Mouse (Mus musculus): ENCODE data around the gene Slc39a13. TPM values are rescaled to one million over a fixed set of nuclear protein-coding genes. Genes with fewer than 3 reads are reported as not detected.

Slc39a13 gene
- polyA plus RNA-seq, 1 experiment: 28.0 TPM

DNA sequence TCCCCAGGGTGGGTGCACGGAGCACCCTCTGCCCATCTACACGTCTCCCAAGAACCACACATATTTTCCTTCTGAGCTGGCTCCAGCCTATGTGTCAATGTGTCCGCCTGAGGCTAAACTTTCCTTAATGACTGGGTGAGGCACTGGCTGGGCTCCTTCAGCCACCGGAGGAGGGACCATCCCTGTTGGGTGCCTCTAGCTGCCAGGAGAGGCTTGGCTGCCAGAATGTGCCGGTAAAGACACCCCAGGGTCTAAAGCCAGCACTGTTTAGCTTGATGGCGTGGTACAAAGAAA, 1.4 kb downstream of the Slc39a13 start:
- H3K36me3 ChIP-seq (replicated peaks; ENCODE audit: low read length): peaks cover 51% of the 10 kb centered on the region
- H3K9me3 ChIP-seq: no peaks in the 10 kb centered on the region
- no peaks in the 10 kb centered on the region for H3K27me3 ChIP-seq (replicated peaks)
- H3K4me1 ChIP-seq: peaks cover 50% of the 10 kb centered on the region
- TF ChIP-seq FLI1 (IDR thresholded peaks at IDR 0.05; ENCODE audit: low read length) (no peak), GATA1 (IDR thresholded peaks at IDR 0.05; ENCODE audit: borderline replicate concordance, low read length) (no peak)
- peak overlapping the region; percentile 97 for H3K4me3 ChIP-seq (replicated peaks)

DNA sequence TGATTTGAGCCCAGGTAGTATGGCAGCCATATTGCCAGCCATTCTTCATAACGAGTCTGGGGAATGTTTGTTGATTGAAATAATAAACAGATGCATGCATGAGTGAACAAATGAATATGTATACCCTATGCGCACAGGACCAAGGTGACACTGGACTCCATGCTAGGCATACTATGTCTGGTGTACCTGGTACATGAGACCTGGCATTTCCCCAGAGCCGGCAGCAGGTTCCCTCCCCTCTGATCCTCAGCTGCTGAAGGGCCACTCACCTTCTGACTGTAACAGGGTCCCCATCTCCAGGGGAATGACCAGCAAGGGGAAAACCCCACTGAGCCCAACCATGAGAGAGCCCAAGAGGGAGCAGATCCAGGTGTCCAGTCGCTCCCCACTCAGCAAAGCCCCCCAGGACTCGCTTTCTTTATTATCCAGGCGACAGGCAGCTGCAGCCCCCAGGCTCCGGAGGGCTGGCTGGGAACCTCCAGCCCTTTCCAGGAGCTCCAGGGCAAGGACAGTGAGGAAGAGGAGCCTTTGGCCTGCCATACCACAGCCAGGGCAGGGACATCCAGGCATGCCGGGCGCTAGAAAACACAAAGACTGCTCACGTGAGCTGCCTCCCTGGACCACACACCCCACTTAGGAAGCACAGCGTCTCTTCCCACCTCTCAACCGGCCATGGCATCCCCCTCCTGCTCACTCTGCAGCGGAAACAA, 1.9 kb downstream of the Slc39a13 start:
- Histone ChIP-seq H3K4me1 (peaks cover 50% of the 10 kb centered on the region), H3K27me3 (replicated peaks) (no peaks in the 10 kb centered on the region), H3K4me3 (replicated peaks) (peak overlapping the region; percentile 97), H3K9me3 (no peaks in the 10 kb centered on the region), H3K36me3 (replicated peaks; ENCODE audit: low read length) (peaks cover 56% of the 10 kb centered on the region)
- TF ChIP-seq FLI1 (IDR thresholded peaks at IDR 0.05; ENCODE audit: low read length): no peak
- no peak for TF ChIP-seq GATA1 (IDR thresholded peaks at IDR 0.05; ENCODE audit: borderline replicate concordance, low read length)

DNA sequence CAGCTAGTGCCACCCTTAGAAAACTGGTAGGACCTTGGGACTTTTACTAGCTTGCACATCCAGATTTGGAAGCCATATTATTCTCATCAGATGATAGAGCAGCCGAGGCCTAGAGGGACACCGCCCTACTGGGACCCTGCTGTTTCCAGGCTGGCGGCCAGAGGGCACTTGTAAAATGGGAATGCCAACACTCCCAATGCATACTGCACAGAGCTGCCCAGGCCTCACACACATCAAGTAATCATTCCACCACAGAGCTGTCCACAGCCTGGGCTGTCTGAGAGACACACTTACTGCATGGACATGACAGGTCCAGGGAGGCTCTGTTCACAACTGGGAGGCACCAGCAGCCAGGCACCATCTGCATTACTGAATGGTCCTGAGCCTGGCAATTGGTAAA, 3.8 kb downstream of the Slc39a13 start:
- Histone ChIP-seq H3K9me3 (no peaks in the 10 kb centered on the region), H3K27me3 (replicated peaks) (no peaks in the 10 kb centered on the region), H3K4me3 (replicated peaks) (no peak overlapping the region), H3K36me3 (replicated peaks; ENCODE audit: low read length) (peaks cover 75% of the 10 kb centered on the region), H3K4me1 (peaks cover 40% of the 10 kb centered on the region)
- TF ChIP-seq FLI1 (IDR thresholded peaks at IDR 0.05; ENCODE audit: low read length): no peak
- no peak for TF ChIP-seq GATA1 (IDR thresholded peaks at IDR 0.05; ENCODE audit: borderline replicate concordance, low read length)

DNA sequence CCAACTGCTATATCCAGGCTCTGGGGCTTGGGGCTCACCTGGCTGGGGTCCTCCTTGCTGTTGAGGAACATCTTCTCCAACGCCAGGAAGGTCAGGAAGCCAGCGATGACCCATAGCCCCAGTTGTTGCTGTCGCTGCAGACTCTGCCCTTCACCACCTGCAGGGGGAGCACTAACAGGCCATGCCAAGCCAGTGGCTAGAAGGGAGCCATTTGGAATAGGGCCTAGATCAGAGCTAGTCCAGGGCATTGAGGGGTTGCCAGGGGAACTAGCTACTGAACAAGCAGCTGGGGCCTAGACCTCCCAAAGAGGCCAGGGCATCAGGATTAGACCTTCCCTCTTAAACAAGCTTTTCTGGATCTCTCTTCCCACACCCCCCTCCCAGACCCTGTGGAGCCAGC, 4.7 kb downstream of the Slc39a13 start:
- H3K27me3 ChIP-seq (replicated peaks): no peaks in the 10 kb centered on the region
- H3K4me3 ChIP-seq (replicated peaks): no peak overlapping the region
- no peak for TF ChIP-seq FLI1 (IDR thresholded peaks at IDR 0.05; ENCODE audit: low read length)
- TF ChIP-seq GATA1 (IDR thresholded peaks at IDR 0.05; ENCODE audit: borderline replicate concordance, low read length): no peak
- H3K9me3 ChIP-seq: no peaks in the 10 kb centered on the region
- H3K36me3 ChIP-seq (replicated peaks; ENCODE audit: low read length): peaks cover 84% of the 10 kb centered on the region
- peaks cover 39% of the 10 kb centered on the region for H3K4me1 ChIP-seq

DNA sequence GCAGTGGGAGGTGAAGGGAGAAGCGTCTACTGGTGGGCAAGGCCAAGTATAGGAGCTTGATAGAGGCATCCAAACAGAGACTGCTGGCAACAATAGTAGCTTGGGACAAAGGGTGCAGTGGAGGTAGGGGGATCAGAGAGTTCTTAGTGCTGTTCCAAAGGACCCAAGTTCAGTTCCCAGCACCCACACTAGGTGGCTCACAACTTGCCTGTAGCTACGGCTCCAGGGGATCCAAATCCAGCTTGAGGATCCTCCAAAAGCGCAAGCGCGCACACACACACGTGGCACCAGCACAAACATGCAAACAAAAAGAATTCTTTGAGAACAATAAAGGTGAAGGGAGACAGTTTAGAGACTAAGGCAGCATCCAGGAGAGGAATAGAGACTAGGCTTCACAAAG, 6.0 kb downstream of the Slc39a13 start:
- H3K27me3 ChIP-seq (replicated peaks): no peaks in the 10 kb centered on the region
- no peak overlapping the region for H3K4me3 ChIP-seq (replicated peaks)
- no peaks in the 10 kb centered on the region for H3K9me3 ChIP-seq
- peaks cover 34% of the 10 kb centered on the region for H3K4me1 ChIP-seq
- no peak for TF ChIP-seq FLI1 (IDR thresholded peaks at IDR 0.05; ENCODE audit: low read length)
- TF ChIP-seq GATA1 (IDR thresholded peaks at IDR 0.05; ENCODE audit: borderline replicate concordance, low read length): no peak
- peaks cover 96% of the 10 kb centered on the region for H3K36me3 ChIP-seq (replicated peaks; ENCODE audit: low read length)

DNA sequence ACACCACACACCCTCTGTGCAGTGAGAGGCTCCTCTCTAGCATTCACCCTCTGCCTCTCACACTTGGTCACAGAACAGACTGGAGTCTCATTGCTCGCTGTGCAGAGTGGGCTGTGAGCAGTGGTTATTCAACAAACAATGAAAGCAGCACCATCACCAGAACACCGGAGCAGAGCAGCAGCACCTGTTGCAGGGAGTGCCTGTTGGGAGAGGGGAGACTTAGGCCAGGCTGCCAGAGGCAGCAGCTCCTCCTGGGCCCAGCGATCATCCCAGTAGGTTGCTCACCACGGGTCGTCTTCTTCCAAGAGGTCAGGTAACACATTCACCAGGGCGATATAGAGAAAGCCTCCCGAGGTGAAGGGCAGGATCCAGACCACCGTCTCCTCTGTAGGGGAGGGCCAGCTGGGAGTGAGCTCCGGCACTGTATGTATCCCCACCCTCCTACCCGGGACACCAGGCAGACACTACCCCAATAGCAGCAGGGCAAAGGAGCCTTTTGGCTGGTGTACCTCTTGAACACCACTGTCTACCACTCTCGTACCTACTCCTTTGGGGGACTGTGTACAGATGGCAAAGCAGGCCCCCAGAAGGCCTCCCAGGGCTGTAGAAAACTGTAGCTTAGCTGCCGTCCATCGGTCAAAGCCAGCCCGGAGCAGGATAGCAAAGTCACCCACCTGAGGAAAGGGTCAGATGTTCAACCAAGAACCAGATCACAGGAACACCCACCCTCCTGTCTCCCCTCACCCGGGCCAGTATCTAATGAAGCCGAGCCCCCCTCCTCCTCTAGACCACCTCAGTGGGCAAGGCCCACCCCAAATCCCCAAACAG, 7.2 kb downstream of the Slc39a13 start:
- Histone ChIP-seq H3K27me3 (replicated peaks) (no peaks in the 10 kb centered on the region), H3K36me3 (replicated peaks; ENCODE audit: low read length) (peaks cover 96% of the 10 kb centered on the region), H3K4me1 (peaks cover 21% of the 10 kb centered on the region), H3K4me3 (replicated peaks) (no peak overlapping the region), H3K9me3 (no peaks in the 10 kb centered on the region)
- no peak for TF ChIP-seq FLI1 (IDR thresholded peaks at IDR 0.05; ENCODE audit: low read length)

DNA sequence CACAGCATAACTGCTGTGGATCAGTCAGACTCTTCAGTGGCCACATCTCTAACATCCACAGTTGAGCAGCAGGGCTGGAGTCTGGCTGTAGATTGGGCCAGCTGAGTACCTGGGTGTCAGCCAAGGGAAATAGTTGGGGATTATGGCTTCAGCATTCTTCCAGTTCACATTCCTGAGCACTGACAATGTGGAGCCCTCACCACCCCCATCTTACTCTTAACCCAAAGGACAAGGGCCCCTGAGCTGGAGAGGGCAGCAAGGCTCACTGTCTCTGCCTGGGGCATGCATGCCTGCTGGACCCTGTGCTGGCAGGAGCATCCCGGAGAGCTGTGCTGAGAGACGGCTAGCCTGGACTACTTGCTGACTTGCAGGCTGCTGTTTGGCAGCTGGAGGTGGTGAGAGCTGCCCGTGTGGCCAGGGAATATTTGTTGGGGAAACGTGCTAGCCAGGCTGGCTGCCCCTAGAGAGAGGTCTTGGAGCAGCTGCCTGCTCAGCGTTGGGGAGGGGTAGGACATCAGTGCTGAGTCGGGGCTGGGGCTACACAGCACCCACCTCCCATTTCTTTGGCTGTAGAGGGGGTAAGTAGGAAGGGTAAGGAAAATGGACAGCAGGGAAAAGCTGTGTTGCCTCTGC, 8.3 kb downstream of the Slc39a13 start:
- Histone ChIP-seq H3K36me3 (replicated peaks; ENCODE audit: low read length) (peaks cover 100% of the 10 kb centered on the region), H3K9me3 (no peaks in the 10 kb centered on the region), H3K4me3 (replicated peaks) (no peak overlapping the region), H3K27me3 (replicated peaks) (no peaks in the 10 kb centered on the region), H3K4me1 (peaks cover 26% of the 10 kb centered on the region)
- TF ChIP-seq GATA1 (IDR thresholded peaks at IDR 0.05; ENCODE audit: borderline replicate concordance, low read length): no peak
- no peak for TF ChIP-seq FLI1 (IDR thresholded peaks at IDR 0.05; ENCODE audit: low read length)

DNA sequence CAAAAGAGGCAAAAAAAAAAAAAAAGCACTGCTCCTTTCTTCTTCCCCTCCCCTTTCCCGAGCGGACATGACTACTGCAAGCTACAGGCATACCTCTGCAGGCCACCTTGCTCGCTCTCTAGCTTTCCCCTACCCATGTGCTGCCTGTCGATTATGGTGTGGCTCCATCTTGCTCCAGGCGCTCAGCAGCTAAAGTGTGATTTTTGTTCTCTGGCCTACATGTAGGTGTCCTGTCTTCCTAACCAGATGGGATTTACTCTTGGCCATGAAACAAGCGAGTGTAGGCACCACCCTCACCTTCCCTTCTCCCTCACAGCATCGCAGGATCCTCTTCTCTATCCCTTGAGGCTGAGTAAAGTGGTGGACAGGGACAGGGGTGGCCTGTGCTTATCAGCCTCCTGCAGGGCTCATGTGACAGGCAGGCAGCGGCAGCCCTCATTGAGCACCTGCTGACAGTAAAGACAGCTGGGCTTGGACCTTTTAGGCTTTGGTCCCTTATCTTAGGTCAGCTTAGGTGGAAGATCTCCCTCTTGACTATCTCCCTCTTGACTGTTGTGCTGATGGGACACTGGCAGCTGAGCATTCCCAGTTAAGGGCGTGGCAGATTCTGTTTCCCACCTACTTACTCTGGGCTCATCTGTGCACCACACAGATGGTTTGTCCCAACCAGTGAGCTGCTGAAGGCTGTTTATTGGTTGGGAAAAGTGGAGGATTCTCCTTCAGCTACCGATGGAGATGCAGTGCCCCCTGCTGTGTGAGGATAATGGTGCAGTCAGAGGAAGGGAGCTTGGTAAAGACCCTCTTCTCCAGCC, 9.5 kb downstream of the Slc39a13 start:
- no peaks in the 10 kb centered on the region for H3K9me3 ChIP-seq
- H3K4me1 ChIP-seq: peaks cover 31% of the 10 kb centered on the region
- no peaks in the 10 kb centered on the region for H3K27me3 ChIP-seq (replicated peaks)
- H3K36me3 ChIP-seq (replicated peaks; ENCODE audit: low read length): peaks cover 100% of the 10 kb centered on the region
- H3K4me3 ChIP-seq (replicated peaks): no peak overlapping the region
- TF ChIP-seq FLI1 (IDR thresholded peaks at IDR 0.05; ENCODE audit: low read length) (no peak), GATA1 (IDR thresholded peaks at IDR 0.05; ENCODE audit: borderline replicate concordance, low read length) (no peak)

DNA sequence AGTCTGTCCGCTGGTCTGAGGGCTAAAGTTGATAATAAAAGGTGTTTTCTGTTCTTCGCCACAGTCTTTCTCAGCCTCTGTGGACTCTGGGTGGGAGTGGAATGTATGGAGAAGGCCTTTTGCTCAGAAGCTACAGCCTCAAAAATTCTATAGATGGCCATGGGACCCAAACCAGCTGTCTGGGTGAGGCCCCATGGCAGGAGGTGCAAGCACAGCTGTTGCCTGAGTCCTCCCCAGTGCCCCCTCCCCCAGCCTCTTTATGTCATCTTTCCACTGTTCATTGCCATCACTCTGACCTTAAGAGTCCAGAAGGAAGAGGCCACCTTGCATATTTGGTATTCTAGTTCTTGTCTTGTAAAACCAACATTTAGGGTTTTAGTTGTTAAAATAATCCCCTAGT, 10.8 kb downstream of the Slc39a13 start:
- Histone ChIP-seq H3K4me1 (peaks cover 41% of the 10 kb centered on the region), H3K36me3 (replicated peaks; ENCODE audit: low read length) (peaks cover 96% of the 10 kb centered on the region), H3K4me3 (replicated peaks) (no peak overlapping the region), H3K9me3 (no peaks in the 10 kb centered on the region), H3K27me3 (replicated peaks) (no peaks in the 10 kb centered on the region)
- no peak for TF ChIP-seq GATA1 (IDR thresholded peaks at IDR 0.05; ENCODE audit: borderline replicate concordance, low read length)
- TF ChIP-seq FLI1 (IDR thresholded peaks at IDR 0.05; ENCODE audit: low read length): no peak
